Mouse (Mus musculus) granulocyte monocyte progenitor cell, adult 5-6 weeks (primary cell): ENCODE data around the gene Gm3327. TPM values are rescaled to one million over a fixed set of nuclear protein-coding genes. Genes with fewer than 3 reads are reported as not detected.
"Not testable (repeated sequence)": the region's sequence is repeated elsewhere in the genome, so short reads cannot be mapped to it uniquely, and the experiment has no call there.

Experiments
- ATAC-seq: replicated peaks from 2 replicates; pipeline ENCODE4 v1.8.0; 2016; ENCODE audit warnings: mild to moderate bottlenecking, moderate TSS enrichment, inconsistent platforms; ENCODE audit not compliant: poor library complexity, severe bottlenecking
- total RNA-seq, 2 experiments: library from RNA; stranded (forward) in 1 of 2; stranded (reverse) in 1 of 2; fragments of 200-712, 200-1000 nt in 1 of 2; fragments of >200 nt in 1 of 2; fragmentation: Nextera tagmentation in 1 of 2; gene quantifications; 2 replicates each; pipeline ENCODE4 v1.2.3; 2014 to 2017

The Gm3327 gene
- total RNA-seq (2014; fragmentation: Nextera tagmentation) (not detected in 2 replicates), total RNA-seq (2017) (not detected in 2 replicates)

GRCm38 (mm10) chr14:44123551-44123950, at the start of gene Gm3327:
Gene Gm3327, plus strand, starts transcription at chr14:44123851.
- not testable (repeated sequence) for ATAC-seq

GRCm38 (mm10) chr14:44077785-44078341, 45.8 kb upstream of the Gm3327 start:
- ATAC-seq: peak; percentile 61

GRCm38 (mm10) chr14:44086588-44086987, 37.1 kb upstream of the Gm3327 start:
- ATAC-seq: peak; percentile 78

- not testable (repeated sequence) for ATAC-seq
These were observed 36.1 kb upstream of the Gm3327 start for GRCm38 (mm10) chr14:44087535-44087934.

GRCm38 (mm10) chr14:44091524-44091923, 32.1 kb upstream of the Gm3327 start:
- peak; percentile 95 for ATAC-seq

- not testable (repeated sequence) for ATAC-seq
These were observed 29.2 kb upstream of the Gm3327 start for GRCm38 (mm10) chr14:44094445-44094844.

- ATAC-seq: peak; percentile 81
These were observed 23.6 kb upstream of the Gm3327 start for GRCm38 (mm10) chr14:44100030-44100429.

- not testable (repeated sequence) for ATAC-seq
These were observed 21.3 kb upstream of the Gm3327 start, which contains the start of gene Ear2 for GRCm38 (mm10) chr14:44102354-44102753. Gene Ear2, plus strand, starts transcription at chr14:44102654.

GRCm38 (mm10) chr14:44110981-44111380, 12.7 kb upstream of the Gm3327 start:
- no peak for ATAC-seq

Other genes starting within 250 kb of the Gm3327 start
- gene Ear1, start 248.3 kb upstream of the Gm3327 start, total RNA-seq (2014; fragmentation: Nextera tagmentation): not detected in 2 replicates
- gene Ear1, start 248.3 kb upstream of the Gm3327 start, total RNA-seq (2017): 3.2 and 4.2 TPM in 2 replicates
- gene Ear10, start 200.3 kb upstream of the Gm3327 start, total RNA-seq (2014; fragmentation: Nextera tagmentation): not detected in 2 replicates
- not detected in 2 replicates for gene Ear10, start 200.3 kb upstream of the Gm3327 start, total RNA-seq (2017)
- 8.1 and 11.5 TPM in 2 replicates for gene Gm8113, start 198.5 kb upstream of the Gm3327 start, total RNA-seq (2014; fragmentation: Nextera tagmentation)
- 3.2 and 5.9 TPM in 2 replicates for gene Gm8113, start 198.5 kb upstream of the Gm3327 start, total RNA-seq (2017)
- gene Ang5, start 166.8 kb upstream of the Gm3327 start, total RNA-seq (2014; fragmentation: Nextera tagmentation): not detected in 2 replicates
- gene Ang5, start 166.8 kb upstream of the Gm3327 start, total RNA-seq (2017): not detected in 2 replicates
- gene Ang6, start 121.6 kb upstream of the Gm3327 start, total RNA-seq (2014; fragmentation: Nextera tagmentation): not detected in 2 replicates
- not detected in 2 replicates for gene Ang6, start 121.6 kb upstream of the Gm3327 start, total RNA-seq (2017)
- gene Ear2, start 21.2 kb upstream of the Gm3327 start, total RNA-seq (2014; fragmentation: Nextera tagmentation): not detected in 2 replicates
- 7.2 and 9.9 TPM in 2 replicates for gene Ear2, start 21.2 kb upstream of the Gm3327 start, total RNA-seq (2017)
- gene Gm8212, start 73.8 kb downstream of the Gm3327 start, total RNA-seq (2014; fragmentation: Nextera tagmentation): not detected in 2 replicates
- not detected in 2 replicates for gene Gm8212, start 73.8 kb downstream of the Gm3327 start, total RNA-seq (2017)
- gene 4930503E14Rik, start 89.4 kb downstream of the Gm3327 start, total RNA-seq (2014; fragmentation: Nextera tagmentation): not detected in 2 replicates
- gene 4930503E14Rik, start 89.4 kb downstream of the Gm3327 start, total RNA-seq (2017): not detected in 2 replicates
- gene Gm8220, start 161.7 kb downstream of the Gm3327 start, total RNA-seq (2014; fragmentation: Nextera tagmentation): not detected in 2 replicates
- gene Gm8220, start 161.7 kb downstream of the Gm3327 start, total RNA-seq (2017): not detected in 2 replicates
- gene Gm5930, start 214.7 kb downstream of the Gm3327 start, total RNA-seq (2014; fragmentation: Nextera tagmentation): not detected in 2 replicates
- not detected in 2 replicates for gene Gm5930, start 214.7 kb downstream of the Gm3327 start, total RNA-seq (2017)
- gene Gm8229, start 241.5 kb downstream of the Gm3327 start, total RNA-seq (2014; fragmentation: Nextera tagmentation): not detected in 2 replicates
- gene Gm8229, start 241.5 kb downstream of the Gm3327 start, total RNA-seq (2017): not detected in 2 replicates